Mouse (Mus musculus) left cerebral cortex, postnatal 36 days (tissue): Measurements from ENCODE around the gene Kdsr. TPM values are rescaled to one million over a fixed set of nuclear protein-coding genes. Genes with fewer than 3 reads are reported as not detected.
A peak's percentile ranks its signal among the peaks of the same experiment; 100 is the strongest.

Experiments
- DNase-seq, 2 experiments: peaks; one replicate each; pipeline ENCODE4 v3.0.0; 2021 to 2022; ENCODE audit warnings: low spot score in 2 of 2, mixed read lengths in 1 of 2
- intact Hi-C: fragments of 180-260 bp; cut with DNase I; formaldehyde crosslinking; loops from one replicate; pipeline ENCODE4 v1.15.1; 2025
- total RNA-seq, 2 experiments: library from RNA; stranded (reverse); gene quantifications; 2 replicates each; pipeline ENCODE4 v1.2.3; 2021

Kdsr gene
- total RNA-seq, 2 experiments from 2014 or later = 24.4 to 29.9 TPM

- DNase-seq = no peak
- intact Hi-C loops = no loop called here
Observed at GRCm38 (mm10) chr1:106707036-106707880, 52.3 kb downstream of the Kdsr start.

- DNase-seq = no peak
- intact Hi-C loops = no loop called here
Observed at GRCm38 (mm10) chr1:106703183-106703582, 56.3 kb downstream of the Kdsr start.

GRCm38 (mm10) chr1:106702471-106703175 lies 56.9 kb downstream of the Kdsr start:
- intact Hi-C loops = no loop called here
- no peak for DNase-seq

- no peak for DNase-seq
Observed at GRCm38 (mm10) chr1:106700520-106701114, 58.9 kb downstream of the Kdsr start.

GRCm38 (mm10) chr1:106696472-106696871 lies 63.1 kb downstream of the Kdsr start:
- DNase-seq = no peak
- intact Hi-C loops = no loop called here

More at GRCm38 (mm10) chr1:106700520-106701114, 58.9 kb downstream of the Kdsr start:
- intact Hi-C loops = no loop called here

- intact Hi-C loops = no loop called here
- no peak for DNase-seq
Observed at GRCm38 (mm10) chr1:106695649-106696048, 63.9 kb downstream of the Kdsr start.

- intact Hi-C loops = no loop called here
Observed at GRCm38 (mm10) chr1:106694316-106694715, 65.2 kb downstream of the Kdsr start.

GRCm38 (mm10) chr1:106692599-106692998 lies 66.9 kb downstream of the Kdsr start:
- intact Hi-C loops = no loop called here
- no peak for DNase-seq

More at GRCm38 (mm10) chr1:106694316-106694715, 65.2 kb downstream of the Kdsr start:
- DNase-seq = no peak

GRCm38 (mm10) chr1:106690887-106691286 lies 68.6 kb downstream of the Kdsr start:
- DNase-seq = no peak
- intact Hi-C loops = no loop called here

GRCm38 (mm10) chr1:106688161-106688516 lies 71.4 kb downstream of the Kdsr start:
- DNase-seq = no peak
- intact Hi-C loops = no loop called here

GRCm38 (mm10) chr1:106687435-106688160 lies 71.9 kb downstream of the Kdsr start:
- DNase-seq = peak in 1 of 2 experiments; percentile 32
- intact Hi-C loops = no loop called here

GRCm38 (mm10) chr1:106685702-106686101 lies 73.8 kb downstream of the Kdsr start:
- no peak for DNase-seq
- intact Hi-C loops = no loop called here

- intact Hi-C loops = no loop called here
Observed at GRCm38 (mm10) chr1:106684546-106684945, 75.0 kb downstream of the Kdsr start.

GRCm38 (mm10) chr1:106682829-106683228 lies 76.7 kb downstream of the Kdsr start:
- intact Hi-C loops = no loop called here

More at GRCm38 (mm10) chr1:106684546-106684945, 75.0 kb downstream of the Kdsr start:
- no peak for DNase-seq

GRCm38 (mm10) chr1:106679800-106680515 lies 79.6 kb downstream of the Kdsr start:
- no peak for DNase-seq
- intact Hi-C loops = no loop called here

More at GRCm38 (mm10) chr1:106682829-106683228, 76.7 kb downstream of the Kdsr start:
- DNase-seq = no peak

- DNase-seq = no peak
- intact Hi-C loops = no loop called here
Observed at GRCm38 (mm10) chr1:106678060-106678478, 81.5 kb downstream of the Kdsr start.
